Mouse (Mus musculus) fat pad, adult 2 months (tissue): ENCODE results near the gene Efna1.
A peak's percentile ranks its signal among the peaks of the same experiment; 100 is the strongest.

ENCODE experiments used
- DNase-seq: peaks from one replicate; pipeline ENCODE4 v3.0.0-alpha.2; 2011; ENCODE audit warnings: low read depth, low spot score; ENCODE audit errors: extremely low read depth

The Efna1 gene

DNA sequence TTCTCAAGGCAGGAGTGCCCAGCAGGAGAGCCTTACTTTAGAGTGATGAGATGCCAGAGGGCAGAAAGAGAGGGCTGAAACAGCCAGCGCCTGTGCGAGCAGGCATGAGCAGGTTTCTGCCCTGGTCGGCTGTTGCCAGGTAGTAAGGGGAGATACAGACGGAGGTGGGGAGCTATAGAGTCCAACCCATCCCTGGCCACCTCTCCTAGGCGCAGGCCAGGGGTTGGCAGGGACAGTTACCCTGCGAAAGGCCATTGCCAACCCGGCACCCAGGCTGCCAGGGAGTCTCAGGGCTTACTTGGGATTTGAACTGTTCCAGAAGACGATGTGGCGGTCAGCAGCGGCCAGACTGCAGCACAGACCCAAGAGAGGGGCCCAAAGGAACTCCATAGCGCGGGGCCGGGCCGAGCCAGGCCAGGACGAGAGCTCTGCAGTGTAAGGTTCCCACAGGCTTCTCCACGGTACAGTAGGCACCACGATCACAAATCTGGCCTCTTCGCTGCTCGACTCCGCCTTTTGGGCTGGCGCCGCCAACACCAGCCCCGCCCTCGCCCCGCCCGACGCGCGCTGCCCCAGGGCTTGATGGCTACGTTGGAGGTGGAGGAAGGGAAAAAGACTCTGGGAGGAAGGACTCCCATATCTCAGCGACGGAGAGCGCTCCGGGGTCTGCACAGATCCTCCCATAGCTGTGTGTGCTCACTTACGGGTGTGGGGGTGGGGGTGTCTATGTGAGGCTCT, 1.6 kb downstream of the Efna1 start:
- no peak for DNase-seq

DNA sequence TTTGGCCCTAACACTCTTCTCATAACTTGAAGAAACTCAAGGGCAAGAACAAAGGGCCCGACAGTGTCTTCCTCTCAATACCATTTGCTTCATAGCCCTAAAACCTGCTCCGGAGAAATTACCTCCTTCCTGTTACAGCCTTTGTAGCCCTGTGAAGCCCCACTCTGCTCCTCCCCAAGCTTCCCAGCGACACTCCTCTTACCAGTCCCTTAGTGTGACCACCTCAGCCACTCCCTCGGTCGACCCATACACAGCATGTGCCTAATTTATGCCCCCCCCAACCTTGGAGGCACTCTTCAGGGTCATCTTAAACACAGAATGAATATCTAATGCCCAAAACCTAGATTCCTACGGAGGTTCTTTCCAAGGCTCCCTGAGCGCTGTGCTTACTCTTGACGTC, 2.3 kb downstream of the Efna1 start:
- no peak for DNase-seq

DNA sequence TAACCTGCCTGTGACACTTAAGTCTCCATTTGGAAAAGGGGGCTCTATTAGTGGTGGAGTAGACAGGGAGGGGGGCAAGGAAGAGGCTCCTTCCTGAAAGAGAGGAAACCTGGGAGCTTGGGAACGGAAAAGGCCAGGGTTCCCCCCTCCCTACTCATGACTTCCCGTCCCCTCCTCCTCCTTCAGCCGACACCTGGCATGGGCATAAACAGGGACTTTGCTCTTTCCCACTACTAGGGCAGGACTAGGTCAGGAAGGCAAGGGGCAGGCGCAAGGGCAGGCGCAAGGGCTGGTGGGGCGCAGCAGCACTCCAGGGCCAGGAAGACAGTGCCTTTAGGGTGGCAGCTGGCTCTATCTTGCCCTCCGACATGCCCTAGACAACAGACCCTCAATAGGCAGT, 2.8 kb downstream of the Efna1 start:
- DNase-seq, result no peak

DNA sequence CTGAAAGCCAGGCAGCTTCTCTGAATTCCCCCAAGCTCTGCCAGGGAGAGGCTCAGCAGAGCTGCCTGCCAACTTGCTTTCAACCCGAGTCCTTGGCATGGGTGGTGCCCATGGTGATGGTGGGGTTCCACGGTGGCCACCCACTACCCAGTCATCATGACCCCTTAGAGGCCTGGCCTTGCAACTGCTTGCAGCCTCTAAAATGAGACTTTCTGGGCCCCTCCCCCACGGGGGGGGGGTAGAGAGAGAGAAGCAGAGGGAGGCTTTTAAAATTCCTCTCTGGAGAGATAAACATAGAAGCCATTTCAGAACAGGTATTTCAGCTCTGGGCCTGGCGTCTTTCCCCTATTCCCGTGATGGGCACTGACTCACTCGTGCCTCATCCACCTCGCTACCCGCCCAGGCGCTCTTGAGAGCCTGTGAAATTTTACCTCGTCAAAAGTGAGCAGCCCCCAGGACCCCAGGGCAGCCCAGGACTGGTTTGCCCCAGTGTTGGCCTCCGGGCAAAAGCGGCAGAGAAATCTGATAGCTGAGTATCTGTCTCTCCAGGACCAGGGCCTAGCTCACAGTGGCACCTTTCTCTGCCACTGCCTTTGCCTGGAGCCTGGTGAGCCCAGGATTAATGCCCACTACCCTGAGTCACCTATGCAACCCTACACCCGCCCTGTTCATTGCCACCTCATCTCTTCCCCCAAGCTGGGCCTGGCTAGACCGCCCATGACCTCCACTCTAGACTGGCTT, 3.5 kb downstream of the Efna1 start:
- DNase-seq, result no peak

DNA sequence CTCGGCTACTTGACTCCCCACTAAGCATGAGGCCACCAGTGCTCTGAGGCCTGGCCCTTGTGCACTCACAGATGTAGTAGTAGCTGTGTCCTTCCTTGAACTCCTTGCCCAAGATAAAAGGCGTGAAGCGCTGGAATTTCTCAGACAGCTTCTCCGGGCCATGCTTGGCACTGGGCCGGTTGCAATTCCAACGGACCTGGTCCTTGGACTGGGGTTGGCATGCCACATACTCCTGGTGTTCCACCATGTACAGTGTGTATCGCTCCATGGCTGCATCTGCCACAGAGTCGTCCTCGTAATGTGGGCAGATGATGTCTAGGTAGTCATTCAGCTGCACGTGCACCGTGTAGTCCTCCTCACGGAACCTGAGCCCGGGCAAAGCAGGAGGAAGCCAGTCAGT, 4.9 kb downstream of the Efna1 start:
- DNase-seq, result no peak

DNA sequence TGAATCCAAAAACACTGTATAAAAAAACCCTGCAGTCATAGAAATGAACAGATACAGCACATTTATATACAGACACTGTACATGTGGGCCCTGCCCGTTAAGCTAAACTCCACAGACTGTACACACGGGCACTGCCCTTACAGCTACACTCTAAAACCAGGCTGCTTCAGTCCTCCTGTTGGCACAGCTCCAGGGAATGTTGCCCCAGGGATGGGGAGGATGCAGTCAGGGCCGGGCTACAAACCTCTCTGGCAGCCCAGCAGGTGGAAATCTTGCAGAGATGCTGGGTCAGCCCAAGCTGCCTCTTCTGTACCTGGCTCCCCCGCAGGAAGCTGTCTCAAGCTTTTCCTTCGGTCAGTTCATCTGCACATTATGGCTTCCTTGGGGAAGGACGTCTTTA, 9.2 kb downstream of the Efna1 start:
- no peak for DNase-seq

- peak; percentile 89 for DNase-seq
Observed at GRCm38 (mm10) chr3:89270891-89271290, 10.1 kb downstream of the Efna1 start.

DNA sequence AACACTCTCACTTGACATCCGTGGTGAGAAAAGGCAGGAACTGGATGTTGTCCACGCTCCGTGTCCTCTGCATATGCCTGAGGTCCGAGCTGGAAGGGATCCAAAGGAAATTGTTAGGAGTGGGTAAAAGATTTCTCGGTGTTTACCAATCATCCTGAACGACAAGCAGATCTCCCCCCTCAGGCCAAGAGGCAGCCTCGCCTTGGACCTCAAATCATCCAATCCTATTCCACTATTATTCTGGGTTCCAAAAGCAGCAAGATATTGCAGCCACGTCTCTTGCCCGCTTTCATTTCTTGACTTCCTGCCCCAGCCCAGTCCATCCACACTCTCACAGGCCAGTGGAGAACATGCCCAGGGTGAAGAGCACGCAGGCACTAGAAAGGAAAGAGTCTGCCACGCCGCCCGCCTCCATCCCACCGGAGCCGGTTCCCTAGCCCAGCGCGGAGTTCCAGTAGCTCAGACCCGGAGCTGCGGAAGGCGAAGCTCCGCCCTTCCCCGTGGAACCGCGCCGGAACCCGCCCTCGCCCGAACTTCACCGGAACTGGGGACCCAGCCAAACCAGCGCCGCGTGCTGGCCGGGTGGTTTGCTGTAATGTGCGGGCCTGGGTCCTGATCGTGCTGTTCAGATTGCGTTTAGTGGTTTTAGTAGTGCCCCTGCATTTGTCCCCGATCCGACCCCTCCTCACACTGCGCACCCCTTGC, 10.7 kb downstream of the Efna1 start, which contains the start of gene Slc50a1:
Gene Slc50a1 (minus strand): TSS at position 520 of the 705 bp plus-strand sequence.
- no peak for DNase-seq

GRCm38 (mm10) chr3:89268916-89269315, 12.0 kb downstream of the Efna1 start:
- DNase-seq, result no peak

DNA sequence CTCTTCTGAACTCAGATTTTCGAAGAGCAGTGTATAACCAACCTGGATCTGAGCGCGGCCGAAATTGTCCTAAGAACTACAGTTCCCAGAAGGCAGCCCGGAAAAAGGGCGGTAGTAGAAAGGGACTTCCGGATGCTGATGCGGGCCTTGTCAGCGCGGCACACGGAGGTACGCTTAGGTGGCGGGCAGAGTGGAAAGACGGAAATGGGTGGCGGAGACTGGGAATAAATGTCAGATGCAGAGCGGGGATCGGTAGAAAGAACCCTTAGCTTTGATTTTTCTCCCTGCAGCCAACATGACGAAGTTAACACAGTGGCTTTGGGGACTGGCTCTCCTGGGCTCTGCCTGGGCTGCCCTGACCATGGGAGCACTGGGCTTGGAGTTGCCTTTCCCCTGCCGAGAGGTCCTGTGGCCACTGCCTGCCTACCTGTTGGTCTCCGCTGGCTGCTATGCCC, 14.5 kb downstream of the Efna1 start:
- no peak for DNase-seq

DNA sequence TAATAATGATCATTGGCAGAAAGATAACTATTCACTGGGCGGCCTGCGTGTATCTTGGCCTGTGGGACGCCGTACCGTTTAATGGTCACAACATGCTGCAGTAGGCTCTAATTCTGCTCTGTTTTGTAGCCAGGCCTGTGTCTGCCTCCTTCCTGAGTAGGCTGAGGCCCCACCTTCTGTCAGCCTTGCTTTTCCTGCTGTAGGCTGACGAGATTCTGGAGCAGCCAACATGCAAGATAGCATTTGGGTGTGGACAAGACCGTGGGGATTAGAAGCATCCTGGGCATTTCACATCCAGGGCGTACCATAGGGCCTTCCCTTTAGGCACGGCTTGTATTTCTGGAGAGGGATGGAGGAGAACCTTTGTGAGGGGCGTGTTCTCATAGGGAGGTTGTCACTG, 18.5 kb downstream of the Efna1 start:
- DNase-seq, result no peak

GRCm38 (mm10) chr3:89260211-89260610, 20.7 kb downstream of the Efna1 start:
- no peak for DNase-seq

DNA sequence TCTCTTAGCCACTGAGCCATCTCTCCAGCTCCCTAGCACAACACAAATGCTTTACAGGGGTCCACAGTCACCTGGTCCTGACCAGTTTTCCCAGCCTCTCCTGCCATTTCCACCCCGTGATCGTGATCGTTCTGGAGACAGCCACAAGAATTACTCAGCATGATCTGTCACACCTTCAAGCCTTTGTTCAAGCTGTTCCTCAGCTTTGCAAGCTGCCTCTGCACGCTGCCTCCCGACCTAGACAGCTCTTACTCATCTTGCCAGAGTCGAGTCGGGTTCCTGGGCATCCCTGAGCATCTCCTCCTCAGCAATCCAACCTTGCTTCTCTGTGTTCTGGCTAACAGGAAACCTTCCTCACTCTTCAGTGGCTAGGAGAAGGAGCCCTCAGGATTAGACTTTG, 21.9 kb downstream of the Efna1 start, which contains the start of gene Dpm3:
Gene Dpm3 (plus strand): TSS at position 283 of the 400 bp plus-strand sequence.
- no peak for DNase-seq

- no peak for DNase-seq
Observed at GRCm38 (mm10) chr3:89256177-89256576, 24.8 kb downstream of the Efna1 start.

- DNase-seq, result no peak
Observed at GRCm38 (mm10) chr3:89254994-89255393, 25.9 kb downstream of the Efna1 start.

GRCm38 (mm10) chr3:89251365-89251895, 29.5 kb downstream of the Efna1 start:
- DNase-seq, result no peak

GRCm38 (mm10) chr3:89250435-89251040, 30.4 kb downstream of the Efna1 start:
- DNase-seq, result no peak

GRCm38 (mm10) chr3:89247466-89247865, 33.5 kb downstream of the Efna1 start:
- DNase-seq, result no peak

- DNase-seq, result no peak
Observed at GRCm38 (mm10) chr3:89246261-89247100, 34.5 kb downstream of the Efna1 start, which contains the start of gene Trim46. Gene Trim46, minus strand, starts transcription at chr3:89246309.

GRCm38 (mm10) chr3:89245688-89246171, 35.2 kb downstream of the Efna1 start, which contains the start of gene Krtcap2:
Gene Krtcap2, plus strand, starts transcription at chr3:89245966.
- no peak for DNase-seq
